Mouse (Mus musculus) liver, postnatal 0 days (tissue): ENCODE measurements around the gene Gm2663.

Experiments used
- CTCF ChIP-seq: sonication (generic); IDR thresholded peaks from 2 replicates; pipeline ENCODE4 v1.5.1; 2016; ENCODE audit warnings: antibody characterized with exemption, low read depth
- EP300 ChIP-seq: IDR thresholded peaks from 2 replicates; pipeline ENCODE4 v1.6.1; 2016; ENCODE audit warnings: antibody characterized with exemption, low read depth, mild to moderate bottlenecking

DNA sequence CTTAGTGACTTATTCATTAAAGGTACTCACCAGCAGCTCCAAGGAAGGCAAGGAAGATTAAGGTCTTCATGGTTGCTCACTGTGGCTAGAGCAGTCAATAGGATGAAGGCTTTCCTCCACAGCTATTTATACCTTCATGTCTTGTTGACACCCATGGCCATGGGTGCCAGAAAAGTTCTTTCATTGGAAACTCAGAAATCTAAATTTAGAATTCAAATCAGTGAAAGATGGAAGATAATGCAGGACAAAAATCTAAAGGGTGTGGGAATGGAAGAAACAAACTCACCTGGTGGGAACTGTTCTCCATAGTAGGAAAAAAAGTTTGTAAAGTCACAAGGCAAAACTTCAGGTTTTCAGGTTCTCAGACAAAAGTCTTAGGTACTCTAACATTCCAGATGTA, 36.1 kb upstream of the Gm2663 start, which contains the start of gene 2210010C04Rik:
- TF ChIP-seq CTCF = no peak
- TF ChIP-seq EP300 = no peak
